Mouse (Mus musculus) spleen, adult 12 weeks (tissue): ENCODE data around the gene Rad23a.

Experiments
- DNase-seq: peaks from one replicate; pipeline ENCODE4 v3.0.0; 2022; ENCODE audit warnings: low spot score

Rad23a gene

DNA sequence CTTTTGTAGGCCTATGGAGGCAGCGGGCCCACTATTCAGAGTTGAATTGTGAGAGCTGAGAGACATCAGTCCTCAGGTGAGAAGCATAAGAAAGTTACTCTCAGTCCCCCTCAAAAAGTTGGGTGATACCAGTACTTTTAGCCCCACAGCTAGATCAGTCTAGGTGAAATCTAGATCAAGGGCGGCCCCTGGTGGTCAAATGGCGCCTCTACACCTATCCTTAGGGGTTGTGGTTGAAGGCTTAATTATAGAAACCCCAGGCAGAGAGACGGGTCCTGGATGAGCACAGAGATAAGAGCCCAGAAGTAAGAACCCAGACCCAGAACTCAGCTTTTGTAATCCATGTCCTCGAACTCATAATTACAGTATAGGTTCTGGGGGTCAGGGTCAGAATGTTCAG, 27.4 kb downstream of the Rad23a start:
- peak; percentile 73 for DNase-seq

DNA sequence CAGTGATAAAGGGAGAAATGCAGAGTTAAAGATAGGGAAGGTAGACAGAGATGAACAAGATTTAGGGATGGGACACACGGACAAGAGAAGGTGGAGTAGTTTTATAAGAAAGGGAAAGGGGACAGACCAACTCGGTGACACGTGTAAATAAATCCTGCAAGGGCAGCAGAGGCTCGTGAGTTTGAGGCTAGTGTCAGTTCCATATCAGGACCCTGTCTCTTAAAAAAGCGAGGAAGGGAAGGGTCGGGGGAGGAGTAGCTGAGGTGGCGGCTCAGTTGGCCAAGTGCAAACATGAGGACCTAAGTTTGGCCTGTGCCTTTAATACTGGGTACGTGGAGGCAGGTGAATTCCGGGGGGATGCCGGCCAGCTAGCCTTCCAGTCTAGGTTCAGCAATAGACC, 29.2 kb downstream of the Rad23a start:
- no peak for DNase-seq

DNA sequence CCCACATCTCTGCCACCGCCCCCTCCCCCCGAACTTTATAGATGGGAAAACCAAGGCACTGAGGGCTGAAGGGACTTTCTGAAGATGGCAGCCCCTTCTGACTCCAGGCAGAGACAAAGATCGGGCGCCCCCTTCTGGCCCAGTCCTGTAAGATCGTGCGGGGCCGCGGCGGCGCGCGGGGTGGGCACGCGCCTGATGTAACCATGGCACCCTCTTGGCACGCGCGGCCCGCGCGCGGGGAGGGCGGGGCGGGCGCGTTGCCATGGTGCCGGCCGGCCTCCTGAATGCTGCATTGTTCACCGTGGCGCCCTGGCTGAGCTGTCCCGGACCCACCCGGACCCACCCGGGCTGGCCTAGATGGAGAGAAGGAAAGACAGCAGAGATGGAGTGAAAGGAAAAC, 29.6 kb downstream of the Rad23a start:
- DNase-seq, result peak; percentile 79

DNA sequence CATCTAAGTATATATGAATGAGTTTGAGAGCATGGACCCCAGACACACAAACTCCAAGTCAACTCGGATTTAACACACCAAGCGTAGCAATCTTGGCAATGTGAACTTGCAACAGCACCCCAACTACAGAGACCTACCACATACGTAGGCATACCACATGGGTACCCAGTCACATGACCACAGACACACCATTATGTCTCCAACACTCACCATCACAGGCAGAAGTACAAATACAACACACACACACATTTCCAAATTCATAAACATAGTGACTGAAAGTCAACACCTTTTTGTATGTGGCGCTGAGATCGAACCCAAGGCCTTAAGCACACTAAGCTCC, 30.6 kb downstream of the Rad23a start:
- no peak for DNase-seq

DNA sequence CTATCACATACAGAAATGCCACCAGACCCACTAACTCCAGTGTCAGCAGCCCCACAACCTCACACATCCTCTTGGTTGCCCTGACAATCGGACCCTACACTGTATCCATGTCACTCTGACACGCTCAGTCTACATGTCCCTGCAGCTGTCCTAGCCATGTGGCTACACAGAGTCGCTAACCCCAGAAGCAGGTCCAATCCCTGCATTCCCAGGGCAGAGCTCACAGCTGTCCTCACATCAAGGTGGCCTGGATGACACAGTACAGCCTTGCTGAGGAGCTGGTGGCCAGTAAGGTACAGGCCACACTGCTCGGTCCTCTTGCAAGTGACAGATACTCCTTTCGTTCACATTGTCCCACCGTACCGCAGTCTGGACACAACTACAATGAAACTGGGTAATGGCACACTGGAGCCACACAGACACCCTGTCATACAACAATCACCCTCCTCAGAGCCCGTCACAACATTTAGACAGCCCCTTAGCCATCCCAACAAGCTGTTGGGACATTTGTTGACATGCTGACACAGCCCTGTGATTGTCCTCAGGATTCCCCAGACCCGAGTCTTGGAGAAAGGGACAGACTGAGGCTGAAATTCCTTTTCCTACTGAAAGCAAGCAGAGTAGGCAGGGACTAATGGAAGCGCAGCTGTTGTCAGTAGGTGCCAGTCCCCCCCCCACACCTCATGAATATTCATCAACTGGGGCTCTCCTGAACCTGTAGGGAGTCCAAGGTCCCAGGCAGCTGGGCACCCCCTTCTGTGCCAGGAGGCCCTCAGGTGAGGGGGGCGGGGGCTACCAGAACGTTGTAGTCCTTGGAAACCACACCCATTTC, 31.1 kb downstream of the Rad23a start:
- DNase-seq, result no peak

DNA sequence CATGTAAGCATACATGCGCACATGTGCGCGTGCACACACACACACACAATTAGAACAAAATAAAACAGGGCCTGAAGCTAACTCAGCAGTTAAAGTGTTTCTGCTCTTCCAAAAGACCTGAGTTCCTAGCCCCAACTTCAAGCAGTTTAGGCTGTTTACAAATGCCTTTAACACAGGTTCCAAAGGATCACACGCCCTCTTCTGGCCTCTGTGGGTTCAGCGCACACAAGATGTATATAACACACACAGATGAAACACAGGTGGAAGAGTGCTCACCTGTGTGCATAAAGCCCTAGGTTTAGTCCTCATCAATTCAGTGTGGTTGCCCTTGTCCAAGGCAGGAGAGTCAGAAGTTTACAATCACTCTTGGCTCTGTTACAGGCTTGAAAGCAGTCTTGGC, 34.4 kb downstream of the Rad23a start:
- no peak for DNase-seq

DNA sequence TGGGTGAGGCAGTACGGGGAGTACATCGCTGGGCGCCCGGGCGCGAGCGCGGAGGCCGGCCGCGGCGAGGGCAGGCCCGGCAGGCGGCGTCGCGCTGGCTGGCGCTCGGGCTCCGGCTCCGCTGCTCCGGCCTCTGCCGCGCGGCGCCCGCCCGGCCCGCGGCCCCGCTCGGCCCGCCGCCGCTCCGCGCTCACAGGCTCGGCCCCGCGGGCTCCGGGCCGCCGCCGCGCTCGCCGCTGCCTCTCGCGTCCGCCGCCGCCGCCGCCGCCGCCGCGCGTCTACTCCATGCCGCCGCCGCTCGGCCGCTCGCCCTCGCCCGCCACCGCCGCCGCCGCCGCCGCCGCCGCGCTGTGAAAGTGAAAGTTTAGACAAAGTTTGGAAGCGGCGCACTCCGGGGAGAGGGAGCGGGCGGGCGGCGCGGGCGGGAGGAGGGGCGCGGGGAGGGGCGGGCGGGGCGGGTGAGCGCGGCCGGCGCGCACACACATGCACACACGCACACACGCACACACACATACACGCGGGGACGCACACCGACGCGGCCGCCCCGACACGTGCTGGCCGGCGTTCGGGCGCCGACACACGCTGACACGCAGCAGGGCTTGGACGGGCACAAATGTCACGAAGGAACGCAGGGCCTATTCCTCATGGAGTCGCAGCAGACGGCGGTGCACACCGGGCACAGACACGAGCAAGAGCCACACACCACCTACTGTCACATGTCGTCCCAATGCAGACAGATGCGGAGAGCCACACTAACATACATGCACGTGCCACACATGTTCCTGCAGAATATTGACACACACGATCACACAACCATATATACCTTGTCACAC, 40.2 kb downstream of the Rad23a start, which contains the start of gene Nfix:
TSS of gene Nfix (minus strand) at position 346 of the 833 bp plus-strand sequence.
- peak; percentile 49 for DNase-seq

DNA sequence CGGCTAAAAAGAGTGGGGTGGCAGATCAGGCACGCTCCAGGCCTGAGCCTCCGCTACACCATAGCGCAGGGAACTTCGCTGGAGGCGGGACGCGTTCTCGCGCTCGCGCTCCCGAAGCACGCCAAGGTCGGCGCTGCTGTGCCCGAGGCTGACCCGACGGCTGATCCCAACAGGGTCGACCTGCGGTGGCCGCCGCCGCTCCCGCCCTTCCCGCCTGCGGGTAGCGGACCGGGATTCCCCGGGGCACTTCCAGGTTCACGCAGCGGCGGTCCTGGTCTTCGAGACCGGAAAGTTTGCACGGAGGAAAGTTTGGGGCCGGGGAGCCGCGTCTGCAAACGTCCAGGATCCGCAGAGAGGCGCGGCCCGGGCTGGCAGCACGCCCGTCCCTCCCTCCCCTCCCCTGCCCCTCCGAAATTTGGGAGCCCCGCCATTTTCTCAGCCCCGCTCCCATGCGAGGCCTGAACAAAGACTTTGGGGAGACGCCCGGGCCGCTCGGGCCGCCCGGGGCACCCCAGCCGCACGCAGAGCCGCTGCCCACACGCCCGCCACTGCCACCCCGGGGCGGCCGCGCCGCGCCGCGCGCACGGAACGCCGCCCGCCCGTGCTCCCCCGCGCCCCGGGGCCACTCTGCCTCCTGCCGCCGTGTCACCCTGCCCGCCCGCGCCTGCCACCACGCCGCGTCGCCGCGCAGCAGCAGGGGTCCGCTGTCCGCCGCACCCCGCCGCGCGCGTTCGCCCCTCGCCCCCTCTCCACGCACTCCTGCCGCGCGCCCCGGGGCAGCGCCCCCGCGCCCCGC, 41.1 kb downstream of the Rad23a start:
- DNase-seq, result peak; percentile 41

DNA sequence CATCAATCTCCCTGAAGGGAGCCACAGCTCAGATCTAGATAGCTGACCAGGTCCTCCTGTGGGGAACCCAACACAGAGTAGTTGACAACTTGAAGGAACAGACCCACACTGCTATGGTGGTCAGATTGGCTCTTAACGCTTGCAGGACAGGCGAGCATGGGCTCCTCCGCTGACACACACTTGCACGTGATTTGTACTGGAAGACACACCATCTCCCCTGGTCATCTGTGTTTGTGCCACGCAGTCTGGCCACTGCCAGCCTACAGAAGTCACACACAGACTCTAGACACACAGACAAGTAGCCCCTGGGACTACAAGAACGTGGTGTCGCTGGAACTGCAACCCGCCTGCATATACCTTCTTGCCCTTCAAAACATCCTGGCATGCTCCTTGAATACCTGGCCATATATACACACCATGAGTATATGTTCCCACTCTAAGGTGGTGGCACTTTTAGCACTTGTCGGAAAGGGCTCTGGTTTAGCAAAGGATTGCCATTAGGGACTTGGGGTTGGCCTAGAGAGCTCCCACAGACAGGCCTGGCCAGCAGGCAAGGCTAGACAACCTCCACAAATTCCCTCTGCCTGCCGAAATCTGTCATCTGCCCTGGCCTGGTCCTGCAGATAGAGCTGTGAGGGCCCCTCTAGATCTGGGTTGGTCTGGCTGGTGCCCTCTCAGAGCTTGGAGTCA, 41.9 kb downstream of the Rad23a start:
- DNase-seq, result no peak

DNA sequence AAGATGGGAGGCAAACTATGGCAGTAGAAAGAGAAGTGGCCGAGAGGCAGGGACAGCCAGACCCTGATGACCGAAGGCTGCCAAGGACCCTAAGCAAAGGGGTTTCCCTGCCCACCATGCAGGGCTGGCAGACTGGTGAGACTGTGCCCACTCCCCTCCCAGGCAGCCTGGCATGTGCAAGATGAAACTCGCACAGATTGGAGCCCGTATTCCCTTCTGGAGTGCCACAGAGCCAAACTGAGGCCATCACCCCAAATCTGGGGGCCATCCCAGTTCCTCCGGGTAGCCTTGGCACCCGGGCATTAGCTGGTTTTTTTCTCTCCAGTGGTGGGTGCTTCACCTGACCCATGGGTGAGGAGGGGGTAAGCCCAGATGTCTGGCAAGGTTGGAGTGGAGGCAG, 42.5 kb downstream of the Rad23a start:
- no peak for DNase-seq

DNA sequence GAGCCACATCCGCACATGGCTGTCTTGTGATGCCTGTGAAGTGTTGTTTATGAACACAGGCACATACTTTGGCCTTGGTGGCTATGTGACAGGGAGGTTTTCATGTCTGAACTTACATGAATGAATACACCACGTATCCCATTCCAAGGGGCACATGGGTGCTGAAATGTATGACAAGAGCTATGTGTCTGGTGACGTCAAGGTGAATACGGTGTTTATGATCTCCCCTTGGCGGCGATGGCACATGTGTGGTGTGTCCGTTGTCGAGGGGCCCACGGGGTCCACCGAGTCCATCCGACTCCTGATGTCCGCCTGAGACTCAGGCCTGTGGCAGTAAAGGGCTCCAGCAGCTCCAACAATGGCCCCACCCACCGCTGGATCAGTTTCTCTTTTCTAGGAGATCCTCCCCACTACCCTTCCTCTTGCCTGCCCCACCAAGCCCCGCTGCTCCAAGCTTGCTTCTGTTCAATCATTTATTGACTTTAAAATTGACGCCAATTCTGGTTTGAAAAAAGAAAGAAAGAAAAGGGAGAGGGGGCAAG, 43.1 kb downstream of the Rad23a start:
- DNase-seq, result no peak

DNA sequence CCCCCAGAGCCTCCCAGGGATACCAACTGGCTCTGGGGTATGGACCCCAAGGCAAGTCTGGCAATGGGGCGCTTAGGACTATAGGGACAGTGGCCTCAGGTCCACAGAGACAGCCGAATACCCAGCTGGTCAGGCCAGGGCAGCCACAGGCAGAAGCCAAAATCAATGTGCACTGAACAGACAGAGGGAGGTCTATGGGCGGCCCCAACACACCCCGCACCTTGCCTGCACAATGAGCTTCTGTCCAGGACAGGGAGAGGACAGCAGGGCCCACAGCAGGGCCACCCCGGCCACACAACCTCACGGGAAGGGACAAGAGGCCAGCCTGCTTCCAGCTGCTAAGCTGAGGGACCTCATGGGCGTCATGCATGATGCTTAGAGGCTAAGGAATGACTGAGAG, 46.0 kb downstream of the Rad23a start:
- no peak for DNase-seq

DNA sequence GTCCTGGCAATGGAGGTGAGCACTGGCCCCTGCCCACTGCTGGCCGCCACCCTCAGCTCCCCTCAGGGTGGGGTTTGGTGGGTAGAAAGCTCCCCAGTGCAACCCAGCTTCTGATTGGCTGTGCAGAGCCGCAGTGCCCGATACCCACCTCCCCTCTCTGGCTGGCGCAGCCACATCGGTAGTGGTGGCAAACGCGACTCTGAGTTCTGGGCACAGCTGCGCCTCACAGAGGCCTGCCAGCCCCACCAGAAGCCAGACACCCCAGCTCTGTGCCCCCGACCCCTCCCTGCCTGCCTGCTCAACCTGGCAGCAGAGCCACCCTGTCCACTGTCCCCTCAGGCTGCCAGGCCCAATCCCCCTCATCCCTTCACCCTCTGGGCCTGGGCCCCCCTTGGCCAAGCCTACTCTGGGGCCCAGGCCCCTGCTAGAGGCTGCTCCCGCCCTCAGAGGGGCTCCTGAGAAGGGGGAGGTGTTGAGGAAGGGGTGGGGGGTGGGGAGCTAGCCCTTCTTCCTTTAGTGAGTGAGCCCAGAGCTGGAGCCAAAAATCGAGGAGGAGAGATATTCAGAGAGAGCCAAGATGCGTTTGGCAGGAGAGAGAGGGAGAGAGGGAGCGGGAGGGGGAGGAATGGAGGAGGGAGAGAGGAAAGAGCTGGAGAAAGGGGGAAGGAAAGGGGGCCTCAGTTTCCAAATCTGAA, 46.5 kb downstream of the Rad23a start:
- no peak for DNase-seq

DNA sequence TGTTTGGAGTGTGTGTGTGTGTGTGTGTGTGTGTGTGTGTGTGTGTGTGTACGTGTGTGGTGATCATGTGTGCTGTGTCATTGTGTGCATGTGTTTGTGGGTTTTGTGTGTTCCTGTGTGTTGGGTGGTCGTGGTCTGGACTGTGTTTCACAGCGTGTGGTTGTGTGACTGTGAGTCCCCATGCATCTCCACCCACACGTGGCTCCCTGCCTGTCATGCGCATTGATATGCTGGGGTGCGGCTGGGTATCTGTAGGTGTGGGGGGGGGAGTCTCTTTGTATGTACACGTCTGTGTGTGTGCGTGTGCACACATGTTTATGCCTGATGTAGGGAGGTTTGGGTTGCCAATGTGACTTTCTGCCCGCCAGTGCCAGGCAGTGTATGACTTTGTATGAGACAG, 47.3 kb downstream of the Rad23a start:
- DNase-seq, result no peak

DNA sequence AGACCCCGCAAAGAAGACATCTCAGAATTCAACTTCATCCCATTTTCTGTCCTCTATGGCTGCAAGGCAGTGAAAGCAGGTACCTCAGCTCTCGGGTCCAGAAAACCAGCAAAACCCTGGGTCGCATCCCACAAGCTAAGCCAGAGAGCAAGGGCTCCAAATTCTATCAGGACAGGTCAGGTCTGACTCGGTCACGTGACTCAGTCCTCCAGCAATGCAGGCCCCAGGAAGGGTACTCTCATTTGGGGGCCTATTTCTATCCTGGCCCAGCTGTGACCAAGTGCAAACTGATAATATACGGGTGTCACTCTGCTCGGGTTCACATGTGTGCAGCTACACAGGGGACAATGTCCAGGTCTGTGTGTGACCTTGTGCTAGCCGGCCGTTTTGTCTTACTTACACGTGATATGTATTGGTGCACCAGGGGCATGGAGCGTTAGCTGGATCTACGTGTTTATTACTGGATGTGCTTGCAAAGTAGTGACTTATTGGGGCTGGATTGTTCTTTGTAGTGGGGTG, 48.0 kb downstream of the Rad23a start:
- no peak for DNase-seq

DNA sequence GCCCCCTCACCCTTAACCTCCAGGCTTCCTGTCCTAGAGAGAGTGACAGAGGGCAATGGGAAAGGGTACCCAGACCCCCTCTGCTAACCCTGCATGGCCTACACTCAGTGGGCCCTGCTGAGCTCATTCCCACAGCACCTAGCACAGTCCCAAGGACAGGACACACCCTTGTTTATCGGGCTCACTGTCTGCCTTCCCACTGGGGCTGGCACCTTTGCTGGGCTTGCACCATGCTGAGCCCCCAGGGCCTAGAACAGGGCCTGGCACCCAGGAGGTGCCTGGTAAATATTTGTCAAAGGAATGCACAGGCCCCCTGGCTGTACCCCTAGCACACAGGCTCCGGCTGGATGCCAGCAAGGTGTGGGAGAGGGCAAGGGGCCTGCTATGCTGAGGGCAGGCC, 49.9 kb downstream of the Rad23a start:
- no peak for DNase-seq

DNA sequence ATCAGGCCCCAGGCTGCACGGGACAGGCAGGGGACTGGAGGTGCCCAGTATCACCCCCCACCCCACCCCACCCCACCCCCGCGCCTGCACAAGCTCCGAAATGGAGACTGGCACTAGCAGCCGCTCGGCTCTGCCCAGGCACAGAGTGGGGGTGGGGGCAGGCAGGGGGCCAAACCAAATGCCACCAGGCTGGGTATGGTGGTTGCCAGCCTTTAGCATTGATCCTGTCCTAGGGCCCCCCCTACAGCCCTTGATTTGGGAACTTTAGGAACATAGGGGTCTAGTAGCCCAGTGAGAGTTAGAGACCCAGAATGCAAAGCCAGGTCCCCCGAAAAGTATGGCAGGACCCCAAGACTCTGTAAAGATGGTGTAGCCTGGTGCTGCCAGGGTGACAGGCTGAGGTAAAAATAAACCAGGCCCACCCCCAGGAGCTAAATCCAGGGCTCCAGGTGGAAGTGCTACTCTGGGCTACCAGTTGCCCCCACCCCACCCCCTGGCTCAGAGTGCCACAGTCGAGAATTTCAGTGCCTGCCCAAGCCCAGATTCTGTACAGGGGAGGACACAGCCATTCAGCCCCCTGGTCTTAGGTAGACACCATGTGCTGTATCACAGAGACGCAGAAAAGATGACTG, 50.5 kb downstream of the Rad23a start:
- DNase-seq, result no peak

DNA sequence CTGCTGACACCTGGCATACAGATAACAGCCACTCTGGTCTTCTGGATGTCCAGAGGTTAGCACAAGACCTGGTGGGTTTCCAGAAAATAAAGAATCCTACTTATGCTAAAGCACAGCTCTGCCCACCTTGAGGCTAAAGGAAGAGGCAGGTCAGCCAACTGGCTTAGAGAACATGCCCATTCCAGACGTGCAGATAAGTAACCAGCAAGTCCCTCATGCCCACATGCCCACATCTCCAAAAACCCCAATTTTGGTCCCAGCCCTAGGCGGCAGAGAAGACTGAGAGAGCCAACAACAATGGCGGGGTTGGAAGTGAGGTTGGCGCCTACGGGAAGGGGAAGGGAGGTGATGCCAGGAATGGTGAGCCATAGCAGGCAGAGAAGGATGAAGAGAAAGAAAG, 51.1 kb downstream of the Rad23a start:
- DNase-seq, result no peak

DNA sequence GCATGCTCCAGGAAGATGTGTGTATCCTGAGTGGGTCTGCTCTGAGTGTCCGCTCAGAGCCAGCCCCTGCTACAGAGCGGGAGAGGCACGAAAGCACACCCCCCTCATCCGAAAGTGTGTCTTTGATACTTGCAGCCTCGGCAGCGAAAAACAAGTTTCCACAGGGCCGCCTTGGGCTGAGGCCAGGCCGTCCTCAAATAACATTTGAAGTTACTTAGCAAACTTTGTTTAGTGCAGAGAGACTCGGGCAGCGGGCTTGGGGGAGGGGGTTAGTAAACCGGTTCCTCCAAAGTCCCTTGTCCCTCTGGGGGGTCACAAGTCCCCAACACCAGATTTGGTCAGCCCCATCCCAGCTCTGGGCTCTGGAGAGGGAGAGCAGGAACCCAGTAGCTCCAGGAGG, 51.6 kb downstream of the Rad23a start:
- no peak for DNase-seq

DNA sequence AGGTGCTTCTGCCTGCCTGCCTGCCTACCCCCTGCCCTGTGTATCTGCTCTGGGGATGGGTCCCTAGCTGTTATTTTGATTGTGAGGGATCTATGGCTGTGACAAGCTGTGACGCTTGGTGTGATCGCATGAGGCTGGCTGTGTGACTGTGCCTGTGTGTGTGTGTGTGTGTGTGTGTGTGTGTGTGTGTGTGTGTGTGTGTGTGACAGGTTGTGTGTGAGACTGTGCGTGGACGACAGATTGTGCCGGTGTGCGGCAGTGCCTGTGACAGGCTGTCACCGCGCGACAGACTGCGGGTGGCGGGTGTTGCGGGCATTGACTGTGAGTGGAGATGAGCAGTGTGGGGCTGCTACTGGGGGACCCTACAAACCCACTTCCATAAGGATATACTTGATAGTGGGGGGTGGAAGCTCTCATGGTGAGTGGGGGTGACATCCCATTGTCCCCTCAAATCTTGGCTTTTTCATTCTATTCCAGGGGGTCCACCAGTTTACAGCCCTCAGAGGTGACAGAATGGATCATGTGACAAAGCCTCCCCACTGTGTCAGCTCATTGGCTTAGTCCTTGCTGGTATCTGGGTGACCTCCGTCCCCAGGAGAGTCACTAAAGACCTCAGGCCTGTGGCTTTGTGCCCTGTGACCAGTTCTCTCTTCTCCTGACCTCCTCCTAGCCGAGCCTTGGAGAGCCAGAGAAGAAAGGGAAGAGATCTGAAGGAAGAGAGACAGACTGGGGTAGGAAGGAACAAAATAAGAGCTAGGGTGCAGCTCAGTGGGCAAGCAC, 52.8 kb downstream of the Rad23a start:
- DNase-seq, result no peak
